Mouse (Mus musculus): Measurements from ENCODE around the gene Zfyve1.

- TF ChIP-seq CTCF (IDR thresholded peaks at IDR 0.05; ENCODE audit: borderline replicate concordance, extremely low read depth, insufficient read depth, insufficient read length) = no peak
- TF ChIP-seq POLR2A (IDR thresholded peaks at IDR 0.05; ENCODE audit: borderline replicate concordance, extremely low read depth, insufficient read depth, insufficient read length, poor library complexity, severe bottlenecking) = no peak
These were observed 86.4 kb downstream of the Zfyve1 start for GRCm38 (mm10) chr12:83510586-83510985.
